Comparison of ENCODE assay signal across 8 mouse cellular contexts in genomic region chr6:144961253-144962012, GRCm38 (mm10).
DNase-seq lines count a peak whose midpoint lies in the region; ATAC-seq and TF ChIP-seq lines count a peak whose summit lies in the region.

No protein-coding gene starts in this region.

- TF ChIP-seq CTCF in brain, embryonic 14.5 days (IDR thresholded peaks at IDR 0.05; ENCODE audit: borderline replicate concordance, extremely low read depth, insufficient read depth, insufficient read length) = peak; percentile 47; the same call in 1 of the 2 replicates

- 0 out of 2 replicates have a peak overlapping the region, but pooled peaks have one; percentile 8 for H3K9ac ChIP-seq in lung, embryonic 16.5 days (ENCODE audit: low read length)
- no peak overlapping the region for H3K9ac ChIP-seq in intestine, embryonic 15.5 days
- no peak overlapping the region for H3K9ac ChIP-seq in midbrain, embryonic 13.5 days (replicated peaks)

- peak overlapping the region; percentile 46 for H3K4me2 ChIP-seq in lung, embryonic 16.5 days (ENCODE audit: low read depth, low read length)
- peak overlapping the region; percentile 49 for H3K4me2 ChIP-seq in intestine, embryonic 15.5 days (replicated peaks)
- peak overlapping the region; percentile 19; the same call in 1 of the 2 replicates for H3K4me2 ChIP-seq in midbrain, embryonic 13.5 days (replicated peaks)

- H3K27me3 ChIP-seq in lung, embryonic 16.5 days (ENCODE audit: control insufficient read depth, insufficient read depth, low read depth, low read length) = no peaks in the 10 kb centered on the region
- no peaks in the 10 kb centered on the region for H3K27me3 ChIP-seq in intestine, embryonic 15.5 days (replicated peaks)
- H3K27me3 ChIP-seq in midbrain, embryonic 13.5 days = no peaks in the 10 kb centered on the region

- DNase-seq in lung, adult 18-20 months = no peak
- DNase-seq in brain, embryonic 14.5 days (ENCODE audit: low read depth) = peak; percentile 88
- peak; percentile 24 for DNase-seq in yolk sac, embryonic 10.5 days (ENCODE audit: low spot score)
- DNase-seq in adrenal gland, postnatal 25 days = no peak
- no peak for DNase-seq in adrenal gland, postnatal 14 days

- H3K9me3 ChIP-seq in lung, embryonic 16.5 days (ENCODE audit: control insufficient read depth, low read length) = no peaks in the 10 kb centered on the region
- H3K9me3 ChIP-seq in intestine, embryonic 15.5 days = no peaks in the 10 kb centered on the region
- no peaks in the 10 kb centered on the region for H3K9me3 ChIP-seq in midbrain, embryonic 13.5 days

- no peaks in the 10 kb centered on the region for H3K36me3 ChIP-seq in lung, embryonic 16.5 days (ENCODE audit: control insufficient read depth, insufficient read depth, low read length)
- no peaks in the 10 kb centered on the region for H3K36me3 ChIP-seq in intestine, embryonic 15.5 days
- H3K36me3 ChIP-seq in midbrain, embryonic 13.5 days = no peaks in the 10 kb centered on the region

- H3K4me1 ChIP-seq in lung, embryonic 16.5 days (replicated peaks; ENCODE audit: control insufficient read depth, insufficient read depth, low read length) = 0 out of 2 replicates have a peak, but pooled peaks cover 2% of the 10 kb centered on the region
- no peaks in the 10 kb centered on the region for H3K4me1 ChIP-seq in intestine, embryonic 15.5 days (replicated peaks)
- H3K4me1 ChIP-seq in midbrain, embryonic 13.5 days (replicated peaks) = no peaks in the 10 kb centered on the region

- H3K4me3 ChIP-seq in lung, embryonic 16.5 days (ENCODE audit: low read length) = peak overlapping the region; percentile 23
- no peak overlapping the region for H3K4me3 ChIP-seq in intestine, embryonic 15.5 days (replicated peaks)
- H3K4me3 ChIP-seq in midbrain, embryonic 13.5 days (replicated peaks) = no peak overlapping the region

- peak overlapping the region; percentile 37; the same call in 1 of the 2 replicates for H3K27ac ChIP-seq in lung, embryonic 16.5 days (ENCODE audit: low read length)
- H3K27ac ChIP-seq in intestine, embryonic 15.5 days = no peak overlapping the region
- no peak overlapping the region for H3K27ac ChIP-seq in midbrain, embryonic 13.5 days

- WGBS in lung, embryonic 16.5 days = 35% methylated on average over 25 of the region's 25 CpGs
- WGBS in intestine, embryonic 15.5 days = 49% methylated on average over 25 of the region's 25 CpGs
- WGBS in midbrain, embryonic 13.5 days = 65% methylated on average over 25 of the region's 25 CpGs

- ATAC-seq in lung, embryonic 16.5 days (ENCODE audit: low read depth) = peak; percentile 76; the same call in 1 of the 2 replicates
- 0 out of 2 replicates have a peak, but pooled peaks have one; percentile 39 for ATAC-seq in intestine, embryonic 15.5 days
- peak; percentile 73; the same call in 1 of the 2 replicates for ATAC-seq in midbrain, embryonic 13.5 days

- no peak for TF ChIP-seq POLR2A in brain, embryonic 14.5 days (IDR thresholded peaks at IDR 0.05; ENCODE audit: borderline replicate concordance, extremely low read depth, insufficient read depth, insufficient read length, poor library complexity, severe bottlenecking)

Comparison
In these comparisons a context has a peak if more than half of its experiments do, and no peak if none do; other contexts are left out.
1. DNase-seq: peak in brain, embryonic 14.5 days (single experiment) and yolk sac, embryonic 10.5 days (single experiment); none in lung, adult 18-20 months (0 of 2), adrenal gland, postnatal 25 days (single experiment) and adrenal gland, postnatal 14 days (single experiment).
2. Peak in every context shown above with its lines, with median percentiles within 50 percentile points of each other: ATAC-seq and H3K4me2 ChIP-seq.